Mouse (Mus musculus): ENCODE measurements around the gene D5Ertd579e.

GRCm38 (mm10) chr5:36623670-36624069 lies 72.2 kb downstream of the D5Ertd579e start:
- TF ChIP-seq CTCF (IDR thresholded peaks at IDR 0.05; ENCODE audit: control insufficient read depth, insufficient read depth, insufficient read length) (no peak), MYOD1 (IDR thresholded peaks at IDR 0.05; ENCODE audit: control insufficient read depth, insufficient read length, low read depth) (no peak), MAX (IDR thresholded peaks at IDR 0.05) (no peak), CEBPB (IDR thresholded peaks at IDR 0.05; ENCODE audit: low read depth) (no peak), USF1 (IDR thresholded peaks at IDR 0.05; ENCODE audit: low read depth) (no peak), FOSL1 (IDR thresholded peaks at IDR 0.05; ENCODE audit: insufficient read depth, low read length, poor library complexity, severe bottlenecking) (no peak), MYOG (IDR thresholded peaks at IDR 0.05; ENCODE audit: control insufficient read depth, extremely low read depth, insufficient read length) (no peak)

Data from C2C12 (cell line).